Mouse (Mus musculus): Measurements from ENCODE around the gene Ctnna2. TPM values are rescaled to one million over a fixed set of nuclear protein-coding genes. Genes with fewer than 3 reads are reported as not detected.

The Ctnna2 gene
- total RNA-seq, 1 experiment from 2014 or later: not detected

- no peak for ATAC-seq (ENCODE audit: extremely low read depth, insufficient number of reproducible peaks, low FRiP score, poor library complexity, severe bottlenecking)
Measured at GRCm38 (mm10) chr6:77633997-77634396, 345.5 kb downstream of the Ctnna2 start.

- no peak for ATAC-seq (ENCODE audit: extremely low read depth, insufficient number of reproducible peaks, low FRiP score, poor library complexity, severe bottlenecking)
Measured at GRCm38 (mm10) chr6:77628573-77629192, 350.8 kb downstream of the Ctnna2 start.

- no peak for ATAC-seq (ENCODE audit: extremely low read depth, insufficient number of reproducible peaks, low FRiP score, poor library complexity, severe bottlenecking)
Measured at GRCm38 (mm10) chr6:77604642-77605392, 374.7 kb downstream of the Ctnna2 start.

- ATAC-seq (ENCODE audit: extremely low read depth, insufficient number of reproducible peaks, low FRiP score, poor library complexity, severe bottlenecking): no peak
Measured at GRCm38 (mm10) chr6:77603914-77604313, 375.6 kb downstream of the Ctnna2 start.

- ATAC-seq (ENCODE audit: extremely low read depth, insufficient number of reproducible peaks, low FRiP score, poor library complexity, severe bottlenecking): no peak
Measured at GRCm38 (mm10) chr6:77599244-77599643, 380.3 kb downstream of the Ctnna2 start.

- no peak for ATAC-seq (ENCODE audit: extremely low read depth, insufficient number of reproducible peaks, low FRiP score, poor library complexity, severe bottlenecking)
Measured at GRCm38 (mm10) chr6:77582568-77582967, 396.9 kb downstream of the Ctnna2 start.

GRCm38 (mm10) chr6:77580926-77581325, 398.6 kb downstream of the Ctnna2 start:
- no peak for ATAC-seq (ENCODE audit: extremely low read depth, insufficient number of reproducible peaks, low FRiP score, poor library complexity, severe bottlenecking)

GRCm38 (mm10) chr6:77578612-77579011, 400.9 kb downstream of the Ctnna2 start:
- ATAC-seq (ENCODE audit: extremely low read depth, insufficient number of reproducible peaks, low FRiP score, poor library complexity, severe bottlenecking): no peak

GRCm38 (mm10) chr6:77577585-77577984, 401.9 kb downstream of the Ctnna2 start:
- ATAC-seq (ENCODE audit: extremely low read depth, insufficient number of reproducible peaks, low FRiP score, poor library complexity, severe bottlenecking): no peak

- no peak for ATAC-seq (ENCODE audit: extremely low read depth, insufficient number of reproducible peaks, low FRiP score, poor library complexity, severe bottlenecking)
Measured at GRCm38 (mm10) chr6:77572614-77573013, 406.9 kb downstream of the Ctnna2 start.

GRCm38 (mm10) chr6:77569851-77570250, 409.6 kb downstream of the Ctnna2 start:
- ATAC-seq (ENCODE audit: extremely low read depth, insufficient number of reproducible peaks, low FRiP score, poor library complexity, severe bottlenecking): no peak

- ATAC-seq (ENCODE audit: extremely low read depth, insufficient number of reproducible peaks, low FRiP score, poor library complexity, severe bottlenecking): no peak
Measured at GRCm38 (mm10) chr6:77556181-77556580, 423.3 kb downstream of the Ctnna2 start.

- no peak for ATAC-seq (ENCODE audit: extremely low read depth, insufficient number of reproducible peaks, low FRiP score, poor library complexity, severe bottlenecking)
Measured at GRCm38 (mm10) chr6:77537055-77537807, 442.3 kb downstream of the Ctnna2 start.

GRCm38 (mm10) chr6:77527636-77528035, 451.9 kb downstream of the Ctnna2 start:
- no peak for ATAC-seq (ENCODE audit: extremely low read depth, insufficient number of reproducible peaks, low FRiP score, poor library complexity, severe bottlenecking)

GRCm38 (mm10) chr6:77521836-77522235, 457.7 kb downstream of the Ctnna2 start:
- ATAC-seq (ENCODE audit: extremely low read depth, insufficient number of reproducible peaks, low FRiP score, poor library complexity, severe bottlenecking): no peak

- ATAC-seq (ENCODE audit: extremely low read depth, insufficient number of reproducible peaks, low FRiP score, poor library complexity, severe bottlenecking): no peak
Measured at GRCm38 (mm10) chr6:77516515-77516914, 463.0 kb downstream of the Ctnna2 start.

GRCm38 (mm10) chr6:77511805-77512204, 467.7 kb downstream of the Ctnna2 start:
- ATAC-seq (ENCODE audit: extremely low read depth, insufficient number of reproducible peaks, low FRiP score, poor library complexity, severe bottlenecking): no peak

- ATAC-seq (ENCODE audit: extremely low read depth, insufficient number of reproducible peaks, low FRiP score, poor library complexity, severe bottlenecking): no peak
Measured at GRCm38 (mm10) chr6:77491721-77492120, 487.8 kb downstream of the Ctnna2 start.

GRCm38 (mm10) chr6:77486658-77487057, 492.8 kb downstream of the Ctnna2 start:
- no peak for ATAC-seq (ENCODE audit: extremely low read depth, insufficient number of reproducible peaks, low FRiP score, poor library complexity, severe bottlenecking)

- ATAC-seq (ENCODE audit: extremely low read depth, insufficient number of reproducible peaks, low FRiP score, poor library complexity, severe bottlenecking): no peak
Measured at GRCm38 (mm10) chr6:77482081-77482480, 497.4 kb downstream of the Ctnna2 start.
